Mouse (Mus musculus) large intestine, adult 2 months (tissue): ENCODE results near the gene Mrm3. TPM values are rescaled to one million over a fixed set of nuclear protein-coding genes. Genes with fewer than 3 reads are reported as not detected.

Experiments
- DNase-seq: peaks from one replicate; pipeline ENCODE4 v3.0.0-alpha.2; 2012; ENCODE audit warnings: low read depth, low spot score
- WGBS: fragments of 180-500 bp; shearing (Covaris S2); methylation state at CpG from one replicate; pipeline ENCODE4 v1.1.7; 2018; 5-methylcytosine and 5-hydroxymethylcytosine counted together
- polyA plus RNA-seq: library from polyadenylated mRNA; depleted of rRNA; stranded (reverse); fragments of >200 nt; gene quantifications from 2 replicates; pipeline ENCODE4 v1.2.3, GENCODE M21; 2012; rRNA removed

Gene Mrm3
- polyA plus RNA-seq, 1 experiment = 5.7 TPM

GRCm38 (mm10) chr11:76283841-76284240 is 40.3 kb downstream of the Mrm3 start:
- WGBS = 78% methylated on average over 6 of the region's 6 CpGs
- DNase-seq = no peak

DNA sequence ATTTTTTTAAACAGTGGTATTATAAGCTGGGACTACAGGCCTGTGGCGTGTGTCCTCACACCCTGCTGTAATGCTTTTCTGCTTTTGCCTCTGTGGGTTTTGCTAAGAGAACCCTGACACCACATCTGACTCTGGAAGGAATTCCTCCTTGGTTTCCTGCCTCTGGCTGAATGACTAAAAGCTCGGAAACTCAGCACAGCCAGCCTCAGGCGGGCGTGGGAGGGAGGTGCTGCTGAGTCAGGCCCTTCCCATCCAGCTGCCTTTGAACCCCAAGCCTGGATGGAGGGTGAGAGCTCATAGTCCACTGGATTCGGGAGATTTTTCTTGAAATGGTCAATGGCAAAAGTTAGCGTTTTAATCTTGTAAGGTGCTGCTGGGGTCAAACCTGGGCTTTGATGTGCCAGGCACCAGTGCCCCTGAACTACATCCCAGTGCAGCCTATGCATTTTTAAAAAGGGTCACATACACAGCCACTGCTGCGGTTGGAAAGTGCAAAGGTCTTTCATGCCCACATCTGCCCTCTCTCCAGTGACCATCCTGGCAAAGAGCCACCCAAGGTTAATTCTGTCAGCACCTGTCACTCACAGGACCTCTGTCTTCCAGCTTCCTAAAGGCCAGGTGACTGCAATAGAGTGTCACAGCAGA is 42.0 kb downstream of the Mrm3 start:
- 24% methylated on average over 7 of the region's 7 CpGs for WGBS
- no peak for DNase-seq

DNA sequence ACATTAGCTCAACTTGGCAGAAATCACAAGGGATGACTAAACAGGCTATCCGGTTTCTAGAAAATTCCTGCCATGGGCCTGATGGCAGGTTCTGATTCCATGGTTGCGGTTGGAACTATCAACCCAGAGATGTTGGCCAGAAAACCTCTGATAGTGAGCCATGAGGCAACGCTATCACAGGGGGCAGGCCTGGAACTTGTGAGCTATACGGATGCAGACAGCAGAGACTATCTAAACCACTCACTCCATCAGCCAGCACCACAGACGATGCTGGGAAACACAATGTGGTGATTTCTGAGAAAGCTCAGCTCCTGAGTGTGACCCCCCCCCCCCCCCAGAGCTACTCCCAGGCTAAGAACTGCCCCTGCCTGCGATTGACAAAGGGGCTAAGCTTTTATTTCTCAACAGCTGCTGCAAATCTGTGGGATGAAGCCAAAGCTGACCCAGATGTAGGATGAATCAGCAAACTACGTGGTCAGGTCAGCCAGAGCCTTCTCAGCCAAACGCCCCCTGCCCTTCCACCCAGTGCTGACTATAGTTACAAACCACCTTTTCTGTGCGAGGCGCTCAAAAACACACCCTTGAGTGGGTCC is 43.1 kb downstream of the Mrm3 start:
- DNase-seq = no peak

DNA sequence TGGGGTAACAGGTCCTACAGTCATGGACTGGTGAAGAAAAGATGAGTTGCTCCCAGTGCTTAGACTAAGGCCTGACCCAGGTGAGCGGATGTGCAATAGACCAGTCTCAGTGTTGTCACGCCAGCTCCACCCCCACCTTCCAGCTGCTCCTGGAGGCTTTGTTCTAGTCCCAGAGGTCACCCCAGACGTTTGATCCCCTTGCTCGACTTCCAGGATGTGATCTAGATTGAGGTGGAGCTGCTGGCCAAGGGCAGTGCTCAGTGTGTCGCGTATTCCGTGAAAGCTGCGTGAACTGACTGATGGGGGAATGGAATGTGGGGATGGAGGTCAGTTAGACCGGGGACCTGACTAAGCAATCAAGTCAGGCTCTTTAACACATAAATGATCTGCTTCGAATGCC is 43.8 kb downstream of the Mrm3 start:
- DNase-seq = no peak
- 62% methylated on average over 10 of the region's 10 CpGs for WGBS

More for the DNA sequence above, 43.1 kb downstream of the Mrm3 start:
- WGBS = 64% methylated on average over 10 of the region's 10 CpGs

DNA sequence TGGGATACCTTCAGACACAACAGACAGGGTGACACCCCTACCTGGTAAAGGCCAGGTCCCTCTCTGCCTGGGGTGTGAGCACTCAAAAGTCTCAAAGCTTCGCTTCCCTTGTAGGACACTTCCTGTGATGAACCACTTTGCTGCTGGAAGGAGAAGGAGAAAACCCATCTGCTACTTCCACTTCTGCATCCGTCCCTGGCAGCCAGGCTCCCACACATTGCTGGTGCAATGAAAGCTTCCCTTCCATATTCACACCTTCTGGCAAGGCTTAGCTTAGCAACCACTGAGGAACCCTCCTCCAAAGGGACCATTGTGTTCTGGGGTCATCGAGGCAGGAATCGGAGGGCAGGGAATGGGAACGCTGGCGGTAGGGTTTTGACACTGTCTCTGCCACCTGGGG is 45.1 kb downstream of the Mrm3 start:
- no peak for DNase-seq
- WGBS = 92% methylated on average over 6 of the region's 6 CpGs

GRCm38 (mm10) chr11:76290367-76290766 is 46.9 kb downstream of the Mrm3 start:
- 55% methylated on average over 11 of the region's 11 CpGs for WGBS
- no peak for DNase-seq

- no peak for DNase-seq
- 84% methylated on average over 4 of the region's 4 CpGs for WGBS
Measured at GRCm38 (mm10) chr11:76291960-76292359, 48.4 kb downstream of the Mrm3 start.

DNA sequence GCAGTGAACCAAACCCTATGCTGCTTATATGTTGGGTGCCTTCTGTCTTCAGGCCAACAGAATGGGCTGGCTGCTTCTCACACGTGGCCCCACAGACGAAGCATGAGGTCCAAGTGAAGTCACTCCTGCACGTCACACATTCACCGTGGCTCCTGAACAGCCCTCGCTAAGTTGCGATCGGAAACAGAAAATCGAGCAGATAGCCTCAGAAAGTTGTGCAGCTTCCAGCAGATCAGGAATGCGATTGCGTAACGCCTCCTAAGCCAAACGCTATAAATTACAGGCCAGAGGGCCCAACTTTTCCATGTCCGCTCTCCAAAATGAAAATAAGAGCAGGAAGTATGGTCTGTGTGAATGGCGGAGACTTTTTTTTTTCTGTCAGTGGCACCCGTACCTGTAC is 48.9 kb downstream of the Mrm3 start:
- no peak for DNase-seq
- WGBS = 26% methylated on average over 15 of the region's 15 CpGs

GRCm38 (mm10) chr11:76292831-76293230 is 49.3 kb downstream of the Mrm3 start:
- 74% methylated on average over 6 of the region's 6 CpGs for WGBS
- no peak for DNase-seq

GRCm38 (mm10) chr11:76294078-76294477 is 50.6 kb downstream of the Mrm3 start:
- DNase-seq = no peak
- 85% methylated on average over 5 of the region's 5 CpGs for WGBS

GRCm38 (mm10) chr11:76294836-76295235 is 51.3 kb downstream of the Mrm3 start:
- 53% methylated on average over 9 of the region's 9 CpGs for WGBS
- DNase-seq = no peak

- DNase-seq = no peak
- 66% methylated on average over 9 of the region's 9 CpGs for WGBS
Measured at GRCm38 (mm10) chr11:76297252-76297651, 53.7 kb downstream of the Mrm3 start.

- 64% methylated on average over 9 of the region's 9 CpGs for WGBS
- DNase-seq = no peak
Measured at GRCm38 (mm10) chr11:76298457-76299000, 55.0 kb downstream of the Mrm3 start.

Other genes with a start within 250 kb of the Mrm3 start
- gene 1700016K19Rik, start 243.8 kb upstream of the Mrm3 start, polyA plus RNA-seq = 0.42 TPM in 1 of 2 replicates, not detected in the other
- gene Rflnb, start 215.9 kb upstream of the Mrm3 start, polyA plus RNA-seq = 10.3 and 19.9 TPM in 2 replicates
- 34.5 and 43.4 TPM in 2 replicates for gene Vps53, start 64.1 kb upstream of the Mrm3 start, polyA plus RNA-seq
- 15.3 and 16.3 TPM in 2 replicates for gene Fam57a, start 64.0 kb upstream of the Mrm3 start, polyA plus RNA-seq
- gene Dbil5, start 26.1 kb upstream of the Mrm3 start, polyA plus RNA-seq = 0.17 and 0.41 TPM in 2 replicates
- gene Gemin4, start 26.1 kb upstream of the Mrm3 start, polyA plus RNA-seq = 7.3 and 7.9 TPM in 2 replicates
- gene Glod4, start within 50 bp of the Mrm3 start, polyA plus RNA-seq = 8.0 and 9.2 TPM in 2 replicates
- gene Nxn, start 155.4 kb downstream of the Mrm3 start, polyA plus RNA-seq = 10.8 and 13.2 TPM in 2 replicates
- 14.8 and 15.6 TPM in 2 replicates for gene Timm22, start 163.2 kb downstream of the Mrm3 start, polyA plus RNA-seq